Mouse (Mus musculus) myocyte (in vitro differentiated cells): ENCODE data around the gene Itpr1.

Source experiments
- CEBPB ChIP-seq: IDR thresholded peaks from 2 replicates; pipeline ENCODE4 v1.6.1; 2011; ENCODE audit warnings: mild to moderate bottlenecking, moderate library complexity; ENCODE audit not compliant: poor library complexity, insufficient read depth, severe bottlenecking
- MAX ChIP-seq: IDR thresholded peaks from one replicate; pipeline ENCODE4 v1.6.1; 2011; ENCODE audit warnings: low read depth, mild to moderate bottlenecking, control low read depth
- POLR2A ChIP-seq: IDR thresholded peaks from one replicate; pipeline ENCODE4 v1.6.1; 2011; ENCODE audit warnings: low read depth, mild to moderate bottlenecking, control low read depth, moderate library complexity; ENCODE audit not compliant: insufficient read length
- TCF3 ChIP-seq: IDR thresholded peaks from one replicate; pipeline ENCODE4 v1.6.1; 2011; ENCODE audit warnings: low read depth, control low read depth; ENCODE audit not compliant: insufficient read length

- TF ChIP-seq MAX (no peak), POLR2A (no peak), TCF3 (no peak), CEBPB (no peak)
These were observed 300.1 kb downstream of the Itpr1 start for GRCm38 (mm10) chr6:108512994-108513393.
